ENCODE assay signal across 13 mouse cellular contexts in the genomic region with DNA sequence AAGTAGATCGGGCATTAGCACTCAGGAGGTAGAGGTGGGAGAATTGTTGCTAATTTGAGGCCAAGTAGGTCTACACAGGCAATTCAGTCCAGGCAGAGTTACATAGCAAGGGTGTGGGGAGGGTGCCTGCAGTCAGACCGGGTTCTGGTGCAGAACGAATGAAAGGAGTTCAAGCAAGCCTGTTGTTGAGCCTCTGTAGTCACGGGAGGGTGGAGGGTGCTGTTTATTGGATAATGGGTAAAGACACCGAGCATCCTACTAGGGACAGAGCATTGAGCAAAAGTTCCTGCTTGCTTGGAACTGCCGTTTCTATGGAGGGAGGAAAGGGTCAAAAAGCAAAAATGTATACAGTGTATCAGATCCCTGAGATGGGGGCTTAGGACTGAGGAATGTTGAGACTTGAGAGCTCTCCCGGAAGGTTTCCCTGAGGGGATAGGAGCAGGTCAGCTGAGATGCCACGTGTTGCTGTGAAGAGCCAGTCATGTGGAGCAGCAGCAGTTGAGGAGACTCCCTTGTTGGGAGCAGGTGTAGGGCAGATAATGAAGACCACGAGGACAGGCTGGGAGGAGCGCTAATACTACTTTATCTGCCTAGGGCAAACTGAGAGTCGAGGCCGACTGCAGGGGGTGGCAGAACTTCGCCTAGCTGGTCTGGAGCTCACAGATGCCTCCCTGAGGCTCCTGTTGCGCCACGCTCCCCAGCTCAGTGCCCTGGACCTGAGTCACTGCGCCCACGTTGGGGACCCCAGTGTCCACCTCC. TPM values are rescaled to one million over a fixed set of nuclear protein-coding genes. Genes with fewer than 3 reads are reported as not detected.
DNase-seq lines count a peak whose midpoint lies in the region; ATAC-seq and TF ChIP-seq lines count a peak whose summit lies in the region.
"Had no signal": no experiment of that assay in that cellular context is flagged by ENCODE, and none has a peak within 500 bp of the region (broad histone marks: within the 10 kb centered on the region; RNA-seq: fewer than 3 reads in every experiment).

No protein-coding gene starts in this region.

- H3K4me3 ChIP-seq in ES-Bruce4 (ENCODE audit: low read depth, low read length): peak overlapping the region; percentile 56
- H3K4me3 ChIP-seq in liver, postnatal 0 days (ENCODE audit: low read depth, low read length): peak overlapping the region; percentile 74
- H3K4me3 ChIP-seq: embryonic facial prominence, embryonic 15.5 days had no signal

- no peaks in the 10 kb centered on the region for H3K9me3 ChIP-seq in ES-Bruce4 (replicated peaks; ENCODE audit: control insufficient read depth, insufficient read depth, low read length, poor library complexity, severe bottlenecking)
- no peaks in the 10 kb centered on the region for H3K9me3 ChIP-seq in liver, postnatal 0 days (ENCODE audit: low read length)
- H3K9me3 ChIP-seq: embryonic facial prominence, embryonic 15.5 days had no signal

- peak; percentile 90 for TF ChIP-seq EP300 in ES-Bruce4 (IDR thresholded peaks at IDR 0.05; ENCODE audit: insufficient read depth, low read depth, low read length)
- TF ChIP-seq EP300 in liver, postnatal 0 days (IDR thresholded peaks at IDR 0.05; ENCODE audit: low read depth): peak; percentile 81

- peak overlapping the region; percentile 79 for H3K4me2 ChIP-seq in liver, postnatal 0 days (ENCODE audit: low read depth, low read length)
- H3K4me2 ChIP-seq: embryonic facial prominence, embryonic 15.5 days had no signal

- ATAC-seq in common myeloid progenitor, adult 5-6 weeks (replicated peaks; ENCODE audit: low read depth, poor library complexity, severe bottlenecking): peak; percentile 19
- ATAC-seq in liver, postnatal 0 days: peak; percentile 86
- ATAC-seq in activated CD4-positive, CD25-positive, alpha-beta regulatory T cell, adult 4 months: no peak
- ATAC-seq: hindbrain, postnatal 0 days; Patski had no signal

- no peak overlapping the region for H3K9ac ChIP-seq in ES-Bruce4 (ENCODE audit: low read depth, poor library complexity, severe bottlenecking)
- H3K9ac ChIP-seq in liver, postnatal 0 days (replicated peaks): peak overlapping the region; percentile 59
- H3K9ac ChIP-seq: embryonic facial prominence, embryonic 15.5 days had no signal

- peak; percentile 15 for DNase-seq in embryo, embryonic 10 days (ENCODE audit: low spot score)
- no peak for DNase-seq in embryo, embryonic 11 days
- peak; percentile 76 for DNase-seq in liver, postnatal 0 days
- no peak for DNase-seq in right cerebral cortex, adult 18-20 months
- DNase-seq in layer of hippocampus, adult 9-10 months (ENCODE audit: low spot score): no peak
- DNase-seq: adrenal gland, postnatal 25 days; lung, postnatal 14 days had no signal

- no peak for TF ChIP-seq POLR2A in ES-Bruce4 (IDR thresholded peaks at IDR 0.05; ENCODE audit: insufficient read depth, low read length)

- peak overlapping the region; percentile 51 for H3K27ac ChIP-seq in ES-Bruce4 (ENCODE audit: insufficient read depth, low read length)
- peak overlapping the region; percentile 89 for H3K27ac ChIP-seq in liver, postnatal 0 days (ENCODE audit: low read depth)
- H3K27ac ChIP-seq: embryonic facial prominence, embryonic 15.5 days had no signal

- peaks cover 17% of the 10 kb centered on the region for H3K36me3 ChIP-seq in ES-Bruce4 (ENCODE audit: control insufficient read depth, insufficient read depth, low read length, poor library complexity, severe bottlenecking)
- H3K36me3 ChIP-seq in liver, postnatal 0 days (replicated peaks; ENCODE audit: insufficient read depth, low read length): 0 out of 2 replicates have a peak, but pooled peaks cover 4% of the 10 kb centered on the region

- 51% methylated on average over 17 of the region's 17 CpGs for WGBS in liver, postnatal 0 days (ENCODE audit: insufficient replicate concordance)

- no peak for TF ChIP-seq CTCF in ES-Bruce4 (IDR thresholded peaks at IDR 0.05; ENCODE audit: low read depth, low read length)
- TF ChIP-seq CTCF in liver, postnatal 0 days (IDR thresholded peaks at IDR 0.05; ENCODE audit: low read depth): peak; percentile 49

- no peaks in the 10 kb centered on the region for H3K4me1 ChIP-seq in ES-Bruce4 (ENCODE audit: control insufficient read depth, insufficient read depth, low read length)
- peaks cover 34% of the 10 kb centered on the region for H3K4me1 ChIP-seq in liver, postnatal 0 days (ENCODE audit: insufficient read depth)

- no peaks in the 10 kb centered on the region for H3K27me3 ChIP-seq in ES-Bruce4 (ENCODE audit: control insufficient read depth, insufficient read depth, low read length, poor library complexity, severe bottlenecking)
- no peaks in the 10 kb centered on the region for H3K27me3 ChIP-seq in liver, postnatal 0 days (ENCODE audit: insufficient read depth, low read length)
- H3K27me3 ChIP-seq: embryonic facial prominence, embryonic 15.5 days; Patski had no signal

RNA-seq across cellular contexts. Expression of gene Orai3, which starts 2.6 kb away (rescaled TPM):
- 20.2 and 23.2 TPM in 2 replicates for polyA plus RNA-seq in ES-Bruce4 (2011; ENCODE audit: insufficient read depth, insufficient read length, low read depth, missing spikeins)
- 24.5 and 40.6 TPM in 2 replicates for total RNA-seq in common myeloid progenitor, adult 5-6 weeks (2017)
- 19.2 and 21.1 TPM in 2 replicates for polyA plus RNA-seq in liver, postnatal 0 days (2015; fragmentation: Nextera tagmentation; extraction: Ambion mirVana)
- 10 to 100 TPM; 11.3 to 12.2 TPM for polyA plus RNA-seq in activated CD4-positive, CD25-positive, alpha-beta regulatory T cell, adult 4 months (2017; shearing (Covaris generic))

RNA-seq across cellular contexts. Expression of gene Setd1a, which starts 9.4 kb away (rescaled TPM):
- 49.1 and 51.7 TPM in 2 replicates for polyA plus RNA-seq in ES-Bruce4 (2011; ENCODE audit: insufficient read depth, insufficient read length, low read depth, missing spikeins)
- total RNA-seq in common myeloid progenitor, adult 5-6 weeks (2017): 15.1 and 16.6 TPM in 2 replicates
- polyA plus RNA-seq in liver, postnatal 0 days (2015; fragmentation: Nextera tagmentation; extraction: Ambion mirVana): 5.5 and 7.3 TPM in 2 replicates
- polyA plus RNA-seq in activated CD4-positive, CD25-positive, alpha-beta regulatory T cell, adult 4 months (2017; shearing (Covaris generic)): 1 to 10 TPM; 6.3 to 7.4 TPM

RNA-seq across cellular contexts. Expression of gene Gm49388, which starts 18.4 kb away (rescaled TPM):
- not detected in 2 replicates for polyA plus RNA-seq in ES-Bruce4 (2011; ENCODE audit: insufficient read depth, insufficient read length, low read depth, missing spikeins)
- 1.4 TPM in 1 of 2 replicates, not detected in the other for total RNA-seq in common myeloid progenitor, adult 5-6 weeks (2017)
- 0.26 TPM in 1 of 2 replicates, not detected in the other for polyA plus RNA-seq in liver, postnatal 0 days (2015; fragmentation: Nextera tagmentation; extraction: Ambion mirVana)
- polyA plus RNA-seq in activated CD4-positive, CD25-positive, alpha-beta regulatory T cell, adult 4 months (2017; shearing (Covaris generic)): not detected
- polyA plus RNA-seq: embryonic facial prominence, embryonic 15.5 days; hindbrain, postnatal 0 days had no signal

RNA-seq across cellular contexts. Expression of gene Fbxl19, which starts 22.7 kb away (rescaled TPM):
- 55.1 and 58.3 TPM in 2 replicates for polyA plus RNA-seq in ES-Bruce4 (2011; ENCODE audit: insufficient read depth, insufficient read length, low read depth, missing spikeins)
- total RNA-seq in common myeloid progenitor, adult 5-6 weeks (2017): 14.6 and 21.4 TPM in 2 replicates
- polyA plus RNA-seq in liver, postnatal 0 days (2015; fragmentation: Nextera tagmentation; extraction: Ambion mirVana): 1.6 and 1.9 TPM in 2 replicates
- polyA plus RNA-seq in activated CD4-positive, CD25-positive, alpha-beta regulatory T cell, adult 4 months (2017; shearing (Covaris generic)): under 1 TPM; 0.36 to 0.83 TPM

RNA-seq across cellular contexts. Expression of gene Hsd3b7, which starts 33.4 kb away (rescaled TPM):
- polyA plus RNA-seq in ES-Bruce4 (2011; ENCODE audit: insufficient read depth, insufficient read length, low read depth, missing spikeins): 7.9 and 11.2 TPM in 2 replicates
- 36.7 and 52.3 TPM in 2 replicates for total RNA-seq in common myeloid progenitor, adult 5-6 weeks (2017)
- 218 and 224 TPM in 2 replicates for polyA plus RNA-seq in liver, postnatal 0 days (2015; fragmentation: Nextera tagmentation; extraction: Ambion mirVana)
- 1 to 10 TPM; 5.2 to 5.7 TPM for polyA plus RNA-seq in activated CD4-positive, CD25-positive, alpha-beta regulatory T cell, adult 4 months (2017; shearing (Covaris generic))

Comparison
In these comparisons a context has a peak if more than half of its experiments do, and no peak if none do; other contexts are left out.
1. DNase-seq: peak in embryo, embryonic 10 days (single experiment) and liver, postnatal 0 days (single experiment); none in embryo, embryonic 11 days (single experiment), right cerebral cortex, adult 18-20 months (single experiment) and layer of hippocampus, adult 9-10 months (single experiment).